Mouse (Mus musculus): ENCODE data around the gene Atp13a1. TPM values are rescaled to one million over a fixed set of nuclear protein-coding genes. Genes with fewer than 3 reads are reported as not detected.

Atp13a1 gene
- polyA plus RNA-seq, 2 experiments = 14.1 to 19.6 TPM

DNA sequence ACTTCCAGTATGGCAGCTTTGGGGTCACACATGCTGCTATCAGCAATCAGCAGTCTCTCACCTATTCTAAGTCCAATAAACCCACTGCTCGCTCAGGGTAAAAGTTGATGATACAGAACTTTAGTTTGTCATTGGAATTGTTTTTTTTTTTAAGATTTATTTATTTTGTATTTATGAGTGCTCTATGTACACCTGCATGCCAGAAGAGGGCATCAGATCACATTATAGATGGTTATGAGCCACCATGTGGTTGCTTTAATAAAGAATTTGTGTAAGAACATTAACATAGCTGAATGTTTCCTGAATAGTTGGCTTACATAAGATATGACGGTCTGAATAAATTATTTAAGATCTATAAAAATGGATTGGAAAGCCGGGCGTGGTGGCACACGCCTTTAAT, 32.6 kb upstream of the Atp13a1 start:
- Histone ChIP-seq H3K36me3 (replicated peaks; ENCODE audit: control insufficient read depth, insufficient read depth, low read depth) (peaks cover 13% of the 10 kb centered on the region; the same call in 1 of the 2 replicates), H3K27me3 (ENCODE audit: control insufficient read depth, insufficient read depth, low read length) (no peaks in the 10 kb centered on the region), H3K4me3 (ENCODE audit: insufficient read depth in 1 of 2, low read depth in 2 of 2, low read length in 2 of 2) (no peak overlapping the region), H3K27ac (no peak overlapping the region), H3K4me1 (replicated peaks; ENCODE audit: control insufficient read depth in 2 of 2, insufficient read depth in 2 of 2, low read length in 1 of 2) (peaks cover 0 to 6% of the 10 kb centered on the region in 2 experiments; a peak in 1 of 4 replicates), H3K9me3 (ENCODE audit: control insufficient read depth, low read length) (no peaks in the 10 kb centered on the region), H3K9ac (replicated peaks) (no peak overlapping the region), H3K4me2 (ENCODE audit: low read depth) (no peak overlapping the region)
- DNase-seq (ENCODE audit: low read depth in 3 of 3, low spot score in 3 of 3) (no peak), ATAC-seq (ENCODE audit: insufficient read depth) (no peak)
- TF ChIP-seq CTCF (IDR thresholded peaks at IDR 0.05; ENCODE audit: low read depth) = no peak
- TF ChIP-seq EP300 (IDR thresholded peaks at IDR 0.05; ENCODE audit: low read depth) = no peak
- 80% methylated on average over 5 of the region's 5 CpGs for WGBS (ENCODE audit: insufficient replicate concordance)

DNA sequence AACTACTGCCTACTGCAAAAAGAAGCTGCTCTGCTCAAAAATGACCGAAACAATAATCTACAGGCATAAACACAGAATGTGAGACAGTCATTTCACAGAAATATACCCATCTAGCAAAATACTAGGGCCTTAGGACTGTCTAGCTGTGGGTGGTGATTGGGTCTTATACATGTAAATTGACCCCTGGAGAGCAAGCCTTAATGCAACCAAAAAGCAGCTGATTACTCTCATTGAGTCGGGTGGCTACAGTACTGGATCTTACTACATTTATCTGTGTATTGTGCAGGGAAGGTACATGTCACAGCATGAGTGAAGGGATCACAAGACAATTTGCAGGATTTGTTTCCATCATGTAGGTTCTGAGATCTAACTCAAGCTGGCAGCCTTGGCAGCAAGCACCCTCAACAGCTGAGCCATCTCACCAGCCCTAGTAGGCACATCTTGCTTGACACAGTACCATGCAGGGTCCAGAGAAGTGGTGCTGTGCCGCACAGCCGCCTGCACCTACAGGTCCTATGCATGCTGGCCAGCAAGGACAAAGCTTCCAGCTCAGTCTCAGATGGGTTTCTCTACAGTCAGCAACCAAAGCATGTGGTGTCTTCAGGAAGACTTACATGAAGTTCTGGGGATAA, 29.0 kb upstream of the Atp13a1 start:
- Histone ChIP-seq H3K4me2 (ENCODE audit: low read depth) (no peak overlapping the region), H3K4me1 (replicated peaks; ENCODE audit: control insufficient read depth in 2 of 2, insufficient read depth in 2 of 2, low read length in 1 of 2) (no peaks in the 10 kb centered on the region), H3K36me3 (replicated peaks; ENCODE audit: control insufficient read depth, insufficient read depth, low read depth) (peaks cover 37% of the 10 kb centered on the region), H3K4me3 (ENCODE audit: insufficient read depth in 1 of 2, low read depth in 2 of 2, low read length in 2 of 2) (no peak overlapping the region), H3K9me3 (ENCODE audit: control insufficient read depth, low read length) (no peaks in the 10 kb centered on the region), H3K9ac (replicated peaks) (no peak overlapping the region), H3K27ac (no peak overlapping the region), H3K27me3 (ENCODE audit: control insufficient read depth, insufficient read depth, low read length) (no peaks in the 10 kb centered on the region)
- WGBS (ENCODE audit: insufficient replicate concordance) = 81% methylated on average over 4 of the region's 4 CpGs
- no peak for TF ChIP-seq CTCF (IDR thresholded peaks at IDR 0.05; ENCODE audit: low read depth)
- no peak for TF ChIP-seq EP300 (IDR thresholded peaks at IDR 0.05; ENCODE audit: low read depth)
- DNase-seq (ENCODE audit: low read depth in 3 of 3, low spot score in 3 of 3) = no peak
- ATAC-seq (ENCODE audit: insufficient read depth) = no peak

DNA sequence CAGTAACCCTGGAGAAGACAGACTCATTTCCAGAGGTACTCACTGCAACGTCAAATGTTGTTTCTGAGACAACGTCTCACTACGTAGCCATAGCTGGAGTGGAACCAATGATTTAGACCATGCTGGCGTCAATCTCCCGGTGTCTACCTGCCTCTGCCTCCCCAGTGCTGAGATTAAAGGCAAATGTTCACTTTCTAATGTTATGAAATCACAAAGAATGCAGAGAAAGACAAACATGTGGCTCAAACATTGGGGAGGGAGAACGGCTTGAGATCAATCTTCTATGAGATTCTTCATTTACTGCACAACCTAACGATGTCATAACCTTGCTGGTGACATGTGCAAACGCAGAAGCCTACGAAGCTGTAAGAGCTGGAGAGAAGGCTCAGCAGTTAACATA, 19.7 kb upstream of the Atp13a1 start:
- H3K4me1 ChIP-seq (replicated peaks; ENCODE audit: control insufficient read depth in 2 of 2, insufficient read depth in 2 of 2, low read length in 1 of 2) = peaks cover 16 to 19% of the 10 kb centered on the region in 2 experiments
- DNase-seq (ENCODE audit: low read depth in 3 of 3, low spot score in 3 of 3) (no peak), ATAC-seq (ENCODE audit: insufficient read depth) (no peak)
- no peaks in the 10 kb centered on the region for H3K9me3 ChIP-seq (ENCODE audit: control insufficient read depth, low read length)
- no peak overlapping the region for H3K4me3 ChIP-seq (ENCODE audit: insufficient read depth in 1 of 2, low read depth in 2 of 2, low read length in 2 of 2)
- no peaks in the 10 kb centered on the region for H3K27me3 ChIP-seq (ENCODE audit: control insufficient read depth, insufficient read depth, low read length)
- H3K27ac ChIP-seq = no peak overlapping the region
- no peak for TF ChIP-seq CTCF (IDR thresholded peaks at IDR 0.05; ENCODE audit: low read depth)
- no peak for TF ChIP-seq EP300 (IDR thresholded peaks at IDR 0.05; ENCODE audit: low read depth)
- peaks cover 30% of the 10 kb centered on the region for H3K36me3 ChIP-seq (replicated peaks; ENCODE audit: control insufficient read depth, insufficient read depth, low read depth)
- no peak overlapping the region for H3K9ac ChIP-seq (replicated peaks)
- H3K4me2 ChIP-seq (ENCODE audit: low read depth) = no peak overlapping the region
- WGBS (ENCODE audit: insufficient replicate concordance) = 81% methylated on average over 9 of the region's 9 CpGs

DNA sequence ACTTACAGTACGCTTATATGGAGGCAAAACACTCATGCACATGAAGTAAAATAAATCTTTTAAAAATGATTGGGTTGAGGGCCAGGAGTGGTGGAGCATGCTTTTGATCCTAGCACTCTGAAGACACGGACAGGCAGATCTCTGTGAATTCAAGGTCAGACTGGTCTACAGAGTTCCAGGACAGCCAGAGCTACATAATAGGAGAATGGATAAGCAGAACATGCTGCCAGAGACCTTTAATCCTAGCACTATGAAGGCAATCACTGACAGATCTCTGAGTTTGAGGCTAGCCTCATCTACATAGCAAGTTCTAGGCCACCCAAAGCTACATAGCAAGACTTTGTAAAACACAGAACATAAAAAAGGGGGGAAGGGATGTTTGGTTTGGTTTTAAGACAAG, 18.9 kb upstream of the Atp13a1 start:
- DNase-seq (ENCODE audit: low read depth in 3 of 3, low spot score in 3 of 3) (no peak), ATAC-seq (ENCODE audit: insufficient read depth) (no peak)
- Histone ChIP-seq H3K27me3 (ENCODE audit: control insufficient read depth, insufficient read depth, low read length) (no peaks in the 10 kb centered on the region), H3K27ac (no peak overlapping the region), H3K36me3 (replicated peaks; ENCODE audit: control insufficient read depth, insufficient read depth, low read depth) (peaks cover 23% of the 10 kb centered on the region), H3K4me2 (ENCODE audit: low read depth) (no peak overlapping the region), H3K4me1 (replicated peaks; ENCODE audit: control insufficient read depth in 2 of 2, insufficient read depth in 2 of 2, low read length in 1 of 2) (peaks cover 16 to 19% of the 10 kb centered on the region in 2 experiments), H3K9ac (replicated peaks) (no peak overlapping the region), H3K9me3 (ENCODE audit: control insufficient read depth, low read length) (no peaks in the 10 kb centered on the region), H3K4me3 (ENCODE audit: insufficient read depth in 1 of 2, low read depth in 2 of 2, low read length in 2 of 2) (no peak overlapping the region)
- WGBS (ENCODE audit: insufficient replicate concordance) = 82% methylated on average over 2 of the region's 2 CpGs
- TF ChIP-seq CTCF (IDR thresholded peaks at IDR 0.05; ENCODE audit: low read depth) (no peak), EP300 (IDR thresholded peaks at IDR 0.05; ENCODE audit: low read depth) (no peak)

DNA sequence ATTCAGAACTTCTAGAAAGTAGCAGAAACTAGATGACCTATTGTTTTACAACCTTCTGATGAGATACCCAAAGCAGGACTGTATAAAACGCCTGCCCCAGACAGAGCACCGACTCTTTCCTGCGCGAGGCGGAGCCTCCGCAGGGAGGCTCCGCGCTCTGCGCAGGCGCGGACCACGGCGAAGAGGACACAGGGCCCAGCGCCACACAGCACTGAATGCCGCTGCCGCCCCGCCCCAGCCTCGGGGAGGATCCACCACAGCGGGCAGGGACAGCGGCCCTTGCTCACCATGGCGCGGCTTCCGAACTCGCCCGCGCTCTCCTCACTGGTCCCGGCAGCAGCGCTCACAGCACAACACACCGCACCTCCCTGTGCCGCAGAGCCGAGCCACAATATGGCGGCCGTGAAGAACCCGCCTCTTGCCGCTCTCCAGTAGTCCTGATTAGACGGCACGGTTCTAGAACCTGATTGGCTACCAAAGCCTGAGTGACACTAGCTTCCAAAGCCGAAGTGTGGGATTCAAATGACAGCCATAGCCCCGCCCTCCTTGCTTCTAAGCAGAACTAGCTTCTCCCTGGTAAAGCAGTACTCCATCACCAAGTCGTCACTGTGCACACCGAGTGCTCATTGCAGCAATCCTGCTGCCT, 16.3 kb upstream of the Atp13a1 start, which contains the start of gene Gm20422:
Gene Gm20422, minus strand, starts transcription at position 384 of the 646 bp plus-strand sequence.
- no peaks in the 10 kb centered on the region for H3K9me3 ChIP-seq (ENCODE audit: control insufficient read depth, low read length)
- H3K4me1 ChIP-seq (replicated peaks; ENCODE audit: control insufficient read depth in 2 of 2, insufficient read depth in 2 of 2, low read length in 1 of 2) = peaks cover 16 to 19% of the 10 kb centered on the region in 2 experiments
- H3K9ac ChIP-seq (replicated peaks) = peak within 1 kb of the TSS; percentile 85
- TF ChIP-seq CTCF (IDR thresholded peaks at IDR 0.05; ENCODE audit: low read depth) (no peak), EP300 (IDR thresholded peaks at IDR 0.05; ENCODE audit: low read depth) (no peak)
- peaks cover 2% of the 10 kb centered on the region; the same call in 1 of the 2 replicates for H3K36me3 ChIP-seq (replicated peaks; ENCODE audit: control insufficient read depth, insufficient read depth, low read depth)
- H3K4me2 ChIP-seq (ENCODE audit: low read depth) = peak within 1 kb of the TSS; percentile 83
- DNase-seq (ENCODE audit: low read depth in 3 of 3, low spot score in 3 of 3) (peak; percentile 99), ATAC-seq (ENCODE audit: insufficient read depth) (peak; percentile 98)
- under 1% methylated on average over 41 of the region's 41 CpGs for whole genome bisulfite sequencing (ENCODE audit: insufficient replicate concordance)
- peak within 1 kb of the TSS; percentile 73 to 94 for H3K4me3 ChIP-seq (ENCODE audit: insufficient read depth in 1 of 2, low read depth in 2 of 2, low read length in 2 of 2)
- H3K27me3 ChIP-seq (ENCODE audit: control insufficient read depth, insufficient read depth, low read length) = no peaks in the 10 kb centered on the region
- peak within 1 kb of the TSS; percentile 82 for H3K27ac ChIP-seq
